Mouse (Mus musculus): ENCODE measurements around the gene Krt72. TPM values are rescaled to one million over a fixed set of nuclear protein-coding genes. Genes with fewer than 3 reads are reported as not detected.
A peak's percentile ranks its signal among the peaks of the same experiment; 100 is the strongest.

The Krt72 gene
- polyA plus RNA-seq, 1 experiment from 2014 or later, result not detected

GRCm38 (mm10) chr15:101803052-101803822 is 17.0 kb upstream of the Krt72 start:
- H3K4me1 ChIP-seq (replicated peaks; ENCODE audit: control insufficient read depth, insufficient read depth, low read length), result no peaks in the 10 kb centered on the region
- no peak overlapping the region for H3K9ac ChIP-seq (ENCODE audit: low read depth, low read length)
- H3K4me3 ChIP-seq (ENCODE audit: low read depth, low read length), result no peak overlapping the region
- no peaks in the 10 kb centered on the region for H3K9me3 ChIP-seq (ENCODE audit: control insufficient read depth)
- TF ChIP-seq CTCF (IDR thresholded peaks at IDR 0.05; ENCODE audit: low read depth), result no peak
- no peaks in the 10 kb centered on the region for H3K27me3 ChIP-seq (replicated peaks; ENCODE audit: control insufficient read depth, insufficient read depth, low read length)
- H3K27ac ChIP-seq (ENCODE audit: low read depth, low read length), result no peak overlapping the region
- WGBS, result 77% methylated on average over 11 of the region's 11 CpGs
- no peak for ATAC-seq
- no peaks in the 10 kb centered on the region for H3K36me3 ChIP-seq (ENCODE audit: control insufficient read depth, insufficient read depth)
- no peak overlapping the region for H3K4me2 ChIP-seq (replicated peaks; ENCODE audit: low read depth)

GRCm38 (mm10) chr15:101802296-101802835 is 16.1 kb upstream of the Krt72 start, which contains the start of gene Krt73:
Gene Krt73, minus strand, starts transcription at chr15:101802346.
- no peak within 1 kb of the TSS for H3K4me3 ChIP-seq (ENCODE audit: low read depth, low read length)
- ATAC-seq, result no peak
- no peaks in the 10 kb centered on the region for H3K36me3 ChIP-seq (ENCODE audit: control insufficient read depth, insufficient read depth)
- H3K4me1 ChIP-seq (replicated peaks; ENCODE audit: control insufficient read depth, insufficient read depth, low read length), result no peaks in the 10 kb centered on the region
- no peak within 1 kb of the TSS for H3K9ac ChIP-seq (ENCODE audit: low read depth, low read length)
- TF ChIP-seq CTCF (IDR thresholded peaks at IDR 0.05; ENCODE audit: low read depth), result no peak
- H3K9me3 ChIP-seq (ENCODE audit: control insufficient read depth), result no peaks in the 10 kb centered on the region
- WGBS, result 77% methylated on average over 6 of the region's 6 CpGs
- no peak within 1 kb of the TSS for H3K27ac ChIP-seq (ENCODE audit: low read depth, low read length)
- no peaks in the 10 kb centered on the region for H3K27me3 ChIP-seq (replicated peaks; ENCODE audit: control insufficient read depth, insufficient read depth, low read length)
- no peak within 1 kb of the TSS for H3K4me2 ChIP-seq (replicated peaks; ENCODE audit: low read depth)

- TF ChIP-seq CTCF (IDR thresholded peaks at IDR 0.05; ENCODE audit: low read depth), result no peak
- H3K4me3 ChIP-seq (ENCODE audit: low read depth, low read length), result no peak overlapping the region
- ATAC-seq, result no peak
- H3K4me2 ChIP-seq (replicated peaks; ENCODE audit: low read depth), result no peak overlapping the region
- no peaks in the 10 kb centered on the region for H3K36me3 ChIP-seq (ENCODE audit: control insufficient read depth, insufficient read depth)
- no peaks in the 10 kb centered on the region for H3K4me1 ChIP-seq (replicated peaks; ENCODE audit: control insufficient read depth, insufficient read depth, low read length)
- H3K9me3 ChIP-seq (ENCODE audit: control insufficient read depth), result no peaks in the 10 kb centered on the region
- WGBS, result 18% methylated on average over 3 of the region's 3 CpGs
- H3K27ac ChIP-seq (ENCODE audit: low read depth, low read length), result no peak overlapping the region
- no peak overlapping the region for H3K9ac ChIP-seq (ENCODE audit: low read depth, low read length)
- no peaks in the 10 kb centered on the region for H3K27me3 ChIP-seq (replicated peaks; ENCODE audit: control insufficient read depth, insufficient read depth, low read length)
Observed at GRCm38 (mm10) chr15:101790867-101791266, 4.6 kb upstream of the Krt72 start.

- no peaks in the 10 kb centered on the region for H3K4me1 ChIP-seq (replicated peaks; ENCODE audit: control insufficient read depth, insufficient read depth, low read length)
- no peak overlapping the region for H3K9ac ChIP-seq (ENCODE audit: low read depth, low read length)
- ATAC-seq, result no peak
- H3K4me2 ChIP-seq (replicated peaks; ENCODE audit: low read depth), result no peak overlapping the region
- TF ChIP-seq CTCF (IDR thresholded peaks at IDR 0.05; ENCODE audit: low read depth), result no peak
- H3K36me3 ChIP-seq (ENCODE audit: control insufficient read depth, insufficient read depth), result no peaks in the 10 kb centered on the region
- H3K27me3 ChIP-seq (replicated peaks; ENCODE audit: control insufficient read depth, insufficient read depth, low read length), result no peaks in the 10 kb centered on the region
- no peaks in the 10 kb centered on the region for H3K9me3 ChIP-seq (ENCODE audit: control insufficient read depth)
- H3K27ac ChIP-seq (ENCODE audit: low read depth, low read length), result no peak overlapping the region
- WGBS, result 51% methylated on average over 10 of the region's 10 CpGs
- no peak overlapping the region for H3K4me3 ChIP-seq (ENCODE audit: low read depth, low read length)
Observed at GRCm38 (mm10) chr15:101773420-101773819, 12.8 kb downstream of the Krt72 start.

GRCm38 (mm10) chr15:101772711-101773081 is 13.6 kb downstream of the Krt72 start:
- Histone ChIP-seq H3K27me3 (replicated peaks; ENCODE audit: control insufficient read depth, insufficient read depth, low read length) (no peaks in the 10 kb centered on the region), H3K36me3 (ENCODE audit: control insufficient read depth, insufficient read depth) (no peaks in the 10 kb centered on the region), H3K4me2 (replicated peaks; ENCODE audit: low read depth) (no peak overlapping the region), H3K4me3 (ENCODE audit: low read depth, low read length) (no peak overlapping the region), H3K9ac (ENCODE audit: low read depth, low read length) (no peak overlapping the region), H3K9me3 (ENCODE audit: control insufficient read depth) (no peaks in the 10 kb centered on the region), H3K27ac (ENCODE audit: low read depth, low read length) (no peak overlapping the region), H3K4me1 (replicated peaks; ENCODE audit: control insufficient read depth, insufficient read depth, low read length) (no peaks in the 10 kb centered on the region)
- peak; percentile 48 for ATAC-seq
- WGBS, result 2% methylated on average over 5 of the region's 5 CpGs
- peak; percentile 92 for TF ChIP-seq CTCF (IDR thresholded peaks at IDR 0.05; ENCODE audit: low read depth)

- H3K27me3 ChIP-seq (replicated peaks; ENCODE audit: control insufficient read depth, insufficient read depth, low read length), result no peaks in the 10 kb centered on the region
- H3K4me1 ChIP-seq (replicated peaks; ENCODE audit: control insufficient read depth, insufficient read depth, low read length), result no peaks in the 10 kb centered on the region
- no peak overlapping the region for H3K4me2 ChIP-seq (replicated peaks; ENCODE audit: low read depth)
- no peak overlapping the region for H3K9ac ChIP-seq (ENCODE audit: low read depth, low read length)
- TF ChIP-seq CTCF (IDR thresholded peaks at IDR 0.05; ENCODE audit: low read depth), result peak; percentile 71
- H3K4me3 ChIP-seq (ENCODE audit: low read depth, low read length), result no peak overlapping the region
- H3K36me3 ChIP-seq (ENCODE audit: control insufficient read depth, insufficient read depth), result no peaks in the 10 kb centered on the region
- no peaks in the 10 kb centered on the region for H3K9me3 ChIP-seq (ENCODE audit: control insufficient read depth)
- no peak for ATAC-seq
- H3K27ac ChIP-seq (ENCODE audit: low read depth, low read length), result no peak overlapping the region
- 70% methylated on average over 5 of the region's 5 CpGs for WGBS
Observed at GRCm38 (mm10) chr15:101772080-101772710, 14.1 kb downstream of the Krt72 start.
